In genomic region chr2:125624837-125625351, GRCm38 (mm10) we compare ENCODE assay signal across 8 mouse cellular contexts. TPM values are rescaled to one million over a fixed set of nuclear protein-coding genes. Genes with fewer than 3 reads are reported as not detected.
DNase-seq lines count a peak whose midpoint lies in the region; ATAC-seq and TF ChIP-seq lines count a peak whose summit lies in the region.

Gene Cep152 (minus strand): TSS chr2:125625113.

- TF ChIP-seq POLR2A in ES-Bruce4 (IDR thresholded peaks at IDR 0.05; ENCODE audit: insufficient read depth, low read length), result no peak

- ATAC-seq in cerebellum, adult (ENCODE audit: insufficient number of reproducible peaks, low FRiP score, low TSS enrichment), result peak; percentile 98
- ATAC-seq in forebrain, embryonic 13.5 days, result peak; percentile 99
- ATAC-seq in liver, postnatal 0 days, result peak; percentile 98
- ATAC-seq in neural tube, embryonic 14.5 days (ENCODE audit: low read depth), result peak; percentile 99

- under 1% methylated on average over 50 of the region's 50 CpGs for WGBS in forebrain, embryonic 13.5 days
- under 1% methylated on average over 50 of the region's 50 CpGs for WGBS in large intestine, adult 2 months
- WGBS in liver, postnatal 0 days (ENCODE audit: insufficient replicate concordance), result under 1% methylated on average over 50 of the region's 50 CpGs
- WGBS in neural tube, embryonic 14.5 days, result under 1% methylated on average over 44 of the region's 50 CpGs

- no peaks in the 10 kb centered on the region for H3K27me3 ChIP-seq in ES-Bruce4 (ENCODE audit: control insufficient read depth, insufficient read depth, low read length, poor library complexity, severe bottlenecking)
- no peaks in the 10 kb centered on the region for H3K27me3 ChIP-seq in forebrain, embryonic 13.5 days
- no peaks in the 10 kb centered on the region for H3K27me3 ChIP-seq in liver, postnatal 0 days (ENCODE audit: insufficient read depth, low read length)
- H3K27me3 ChIP-seq in neural tube, embryonic 14.5 days (ENCODE audit: control insufficient read depth, insufficient read depth, low read length), result no peaks in the 10 kb centered on the region

- peak; percentile 99 for DNase-seq in heart, postnatal 10 days
- peak; percentile 87 for DNase-seq in large intestine, adult 2 months (ENCODE audit: low read depth, low spot score)
- DNase-seq in liver, postnatal 0 days, result peak; percentile 98
- DNase-seq in testis, postnatal 10 days (ENCODE audit: low spot score), result peak; percentile 97

- no peaks in the 10 kb centered on the region for H3K4me1 ChIP-seq in ES-Bruce4 (ENCODE audit: control insufficient read depth, insufficient read depth, low read length)
- peaks cover 25% of the 10 kb centered on the region for H3K4me1 ChIP-seq in forebrain, embryonic 13.5 days
- peaks cover 24% of the 10 kb centered on the region for H3K4me1 ChIP-seq in liver, postnatal 0 days (ENCODE audit: insufficient read depth)
- H3K4me1 ChIP-seq in neural tube, embryonic 14.5 days (ENCODE audit: control insufficient read depth, insufficient read depth, low read length), result no peaks in the 10 kb centered on the region

- peak within 1 kb of the TSS; percentile 78 for H3K4me3 ChIP-seq in ES-Bruce4 (ENCODE audit: low read depth, low read length)
- peak within 1 kb of the TSS; percentile 85 for H3K4me3 ChIP-seq in forebrain, embryonic 13.5 days
- H3K4me3 ChIP-seq in liver, postnatal 0 days (ENCODE audit: low read depth, low read length), result peak within 1 kb of the TSS; percentile 84
- peak within 1 kb of the TSS; percentile 69 for H3K4me3 ChIP-seq in neural tube, embryonic 14.5 days (ENCODE audit: low read depth, low read length)

- peaks cover 5% of the 10 kb centered on the region; the same call in 1 of the 2 replicates for H3K36me3 ChIP-seq in ES-Bruce4 (ENCODE audit: control insufficient read depth, insufficient read depth, low read length, poor library complexity, severe bottlenecking)
- H3K36me3 ChIP-seq in forebrain, embryonic 13.5 days (ENCODE audit: poor library complexity, severe bottlenecking), result peaks cover 7% of the 10 kb centered on the region
- H3K36me3 ChIP-seq in liver, postnatal 0 days (replicated peaks; ENCODE audit: insufficient read depth, low read length), result peaks cover 10% of the 10 kb centered on the region
- H3K36me3 ChIP-seq in neural tube, embryonic 14.5 days (ENCODE audit: control insufficient read depth, insufficient read depth, low read length), result no peaks in the 10 kb centered on the region

- intact Hi-C loops in heart, postnatal 10 days (cut with DNase I), result no loop called here

- TF ChIP-seq CTCF in ES-Bruce4 (IDR thresholded peaks at IDR 0.05; ENCODE audit: low read depth, low read length), result peak; percentile 1
- peak; percentile 54 for TF ChIP-seq CTCF in liver, postnatal 0 days (IDR thresholded peaks at IDR 0.05; ENCODE audit: low read depth)

- no peak within 1 kb of the TSS for H3K27ac ChIP-seq in ES-Bruce4 (ENCODE audit: insufficient read depth, low read length)
- H3K27ac ChIP-seq in forebrain, embryonic 13.5 days, result no peak within 1 kb of the TSS
- H3K27ac ChIP-seq in liver, postnatal 0 days (ENCODE audit: low read depth), result peak within 1 kb of the TSS; percentile 75
- no peak within 1 kb of the TSS for H3K27ac ChIP-seq in neural tube, embryonic 14.5 days (ENCODE audit: low read depth, low read length)

- H3K9me3 ChIP-seq in ES-Bruce4 (replicated peaks; ENCODE audit: control insufficient read depth, insufficient read depth, low read length, poor library complexity, severe bottlenecking), result peaks cover 13% of the 10 kb centered on the region
- H3K9me3 ChIP-seq in forebrain, embryonic 13.5 days (replicated peaks), result no peaks in the 10 kb centered on the region
- no peaks in the 10 kb centered on the region for H3K9me3 ChIP-seq in liver, postnatal 0 days (ENCODE audit: low read length)
- no peaks in the 10 kb centered on the region for H3K9me3 ChIP-seq in neural tube, embryonic 14.5 days (ENCODE audit: control insufficient read depth, low read length)

- H3K9ac ChIP-seq in ES-Bruce4 (ENCODE audit: low read depth, poor library complexity, severe bottlenecking), result peak within 1 kb of the TSS; percentile 86
- H3K9ac ChIP-seq in forebrain, embryonic 13.5 days, result peak within 1 kb of the TSS; percentile 81
- peak within 1 kb of the TSS; percentile 85 for H3K9ac ChIP-seq in liver, postnatal 0 days (replicated peaks)
- peak within 1 kb of the TSS; percentile 65 for H3K9ac ChIP-seq in neural tube, embryonic 14.5 days (replicated peaks; ENCODE audit: low read depth, low read length)

- peak within 1 kb of the TSS; percentile 72 for H3K4me2 ChIP-seq in forebrain, embryonic 13.5 days
- peak within 1 kb of the TSS; percentile 85 for H3K4me2 ChIP-seq in liver, postnatal 0 days (ENCODE audit: low read depth, low read length)
- peak within 1 kb of the TSS; percentile 52 for H3K4me2 ChIP-seq in neural tube, embryonic 14.5 days (ENCODE audit: low read depth, low read length)

- 0 out of 2 replicates have a peak, but pooled peaks have one; percentile 6 for TF ChIP-seq EP300 in ES-Bruce4 (IDR thresholded peaks at IDR 0.05; ENCODE audit: insufficient read depth, low read depth, low read length)
- no peak for TF ChIP-seq EP300 in liver, postnatal 0 days (IDR thresholded peaks at IDR 0.05; ENCODE audit: low read depth)

RNA-seq across cellular contexts. Expression of gene Cep152, which starts in this region (rescaled TPM):
- polyA plus RNA-seq in ES-Bruce4 (2011; ENCODE audit: insufficient read depth, insufficient read length, low read depth, missing spikeins), result 9.2 and 9.7 TPM in 2 replicates
- 5.9 and 6.6 TPM in 2 replicates for polyA plus RNA-seq in forebrain, embryonic 13.5 days (2015; fragmentation: Nextera tagmentation; extraction: Ambion mirVana)
- total RNA-seq in heart, postnatal 10 days (2021), result 1 to 10 TPM; 2.3 to 2.4 TPM
- polyA plus RNA-seq in large intestine, adult 2 months (2012; rRNA removed), result 1.3 and 2.2 TPM in 2 replicates
- 1.8 and 2.4 TPM in 2 replicates for polyA plus RNA-seq in liver, postnatal 0 days (2015; fragmentation: Nextera tagmentation; extraction: Ambion mirVana)
- 3.0 and 3.1 TPM in 2 replicates for polyA plus RNA-seq in neural tube, embryonic 14.5 days (2014; fragmentation: Nextera tagmentation; extraction: Ambion mirVana)
